Mouse (Mus musculus) NIH3T3 (cell line): ENCODE measurements around the gene Tmcc3.
"Not testable (repeated sequence)": the region's sequence is repeated elsewhere in the genome, so short reads cannot be mapped to it uniquely, and the experiment has no call there.

Experiments used
- DNase-seq: peaks from one replicate; pipeline ENCODE4 v3.0.0-alpha.2; 2012; ENCODE audit warnings: low read depth

Gene Tmcc3

GRCm38 (mm10) chr10:94514506-94515178 is 202.9 kb downstream of the Tmcc3 start:
- DNase-seq = peak; percentile 76

- peak; percentile 74 for DNase-seq
Observed at GRCm38 (mm10) chr10:94515179-94515545, 203.4 kb downstream of the Tmcc3 start.

GRCm38 (mm10) chr10:94515583-94515982 is 203.8 kb downstream of the Tmcc3 start:
- no peak for DNase-seq

- DNase-seq = peak; percentile 51
Observed at GRCm38 (mm10) chr10:94519887-94520286, 208.1 kb downstream of the Tmcc3 start.

- peak; percentile 60 for DNase-seq
Observed at GRCm38 (mm10) chr10:94520306-94521106, 208.8 kb downstream of the Tmcc3 start.

GRCm38 (mm10) chr10:94521107-94521401 is 209.3 kb downstream of the Tmcc3 start:
- peak; percentile 58 for DNase-seq

- DNase-seq = peak; percentile 17
Observed at GRCm38 (mm10) chr10:94521776-94522175, 210.0 kb downstream of the Tmcc3 start.

GRCm38 (mm10) chr10:94523297-94523696 is 211.5 kb downstream of the Tmcc3 start:
- no peak for DNase-seq

- peak; percentile 89 for DNase-seq
Observed at GRCm38 (mm10) chr10:94523711-94524156, 212.0 kb downstream of the Tmcc3 start.

GRCm38 (mm10) chr10:94524966-94525365 is 213.2 kb downstream of the Tmcc3 start:
- DNase-seq = no peak

- no peak for DNase-seq
Observed at GRCm38 (mm10) chr10:94525784-94526183, 214.0 kb downstream of the Tmcc3 start.

GRCm38 (mm10) chr10:94526834-94527233 is 215.1 kb downstream of the Tmcc3 start:
- no peak for DNase-seq

- DNase-seq = no peak
Observed at GRCm38 (mm10) chr10:94527248-94527647, 215.5 kb downstream of the Tmcc3 start.

GRCm38 (mm10) chr10:94530079-94530478 is 218.3 kb downstream of the Tmcc3 start:
- DNase-seq = no peak

GRCm38 (mm10) chr10:94531482-94531881 is 219.7 kb downstream of the Tmcc3 start:
- no peak for DNase-seq

GRCm38 (mm10) chr10:94533081-94533724 is 221.5 kb downstream of the Tmcc3 start:
- no peak for DNase-seq

- DNase-seq = not testable (repeated sequence)
Observed at GRCm38 (mm10) chr10:94538623-94539022, 226.9 kb downstream of the Tmcc3 start.

- DNase-seq = no peak
Observed at GRCm38 (mm10) chr10:94540241-94540640, 228.5 kb downstream of the Tmcc3 start.

GRCm38 (mm10) chr10:94543956-94544355 is 232.2 kb downstream of the Tmcc3 start:
- no peak for DNase-seq

- DNase-seq = peak; percentile 55
Observed at GRCm38 (mm10) chr10:94544803-94545202, 233.1 kb downstream of the Tmcc3 start.

- DNase-seq = peak; percentile 81
Observed at GRCm38 (mm10) chr10:94545259-94546019, 233.7 kb downstream of the Tmcc3 start.

- DNase-seq = no peak
Observed at GRCm38 (mm10) chr10:94546617-94547016, 234.9 kb downstream of the Tmcc3 start.
